Mouse (Mus musculus): ENCODE measurements around the gene Ldah. TPM values are rescaled to one million over a fixed set of nuclear protein-coding genes. Genes with fewer than 3 reads are reported as not detected.
A peak's percentile ranks its signal among the peaks of the same experiment; 100 is the strongest.

Ldah gene
- polyA plus RNA-seq, 1 experiment from 2014 or later: 36.5 TPM

DNA sequence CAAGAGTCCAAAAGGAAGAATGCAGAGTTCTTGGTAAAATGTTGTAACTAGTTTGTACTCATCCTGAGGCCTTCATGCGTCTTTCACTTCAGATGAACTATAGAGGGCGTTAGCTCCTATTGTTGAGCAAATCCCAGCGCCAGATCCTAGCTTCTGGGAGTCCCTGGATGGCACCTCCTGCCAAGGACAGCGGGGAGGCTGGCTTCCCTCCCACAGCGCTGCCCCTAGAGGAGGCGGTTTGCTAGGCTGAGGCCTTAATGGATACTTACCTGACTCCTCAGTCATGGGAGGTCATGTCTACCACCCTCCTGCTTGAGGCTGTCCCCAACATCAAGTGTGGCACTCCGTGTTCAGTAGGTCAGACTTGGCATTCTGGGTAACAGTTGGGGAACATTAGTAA is 121.3 kb downstream of the Ldah start:
- no peaks in the 10 kb centered on the region for H3K27me3 ChIP-seq (ENCODE audit: control insufficient read depth, insufficient read depth, low read length)
- 93% methylated on average over 7 of the region's 7 CpGs for WGBS

DNA sequence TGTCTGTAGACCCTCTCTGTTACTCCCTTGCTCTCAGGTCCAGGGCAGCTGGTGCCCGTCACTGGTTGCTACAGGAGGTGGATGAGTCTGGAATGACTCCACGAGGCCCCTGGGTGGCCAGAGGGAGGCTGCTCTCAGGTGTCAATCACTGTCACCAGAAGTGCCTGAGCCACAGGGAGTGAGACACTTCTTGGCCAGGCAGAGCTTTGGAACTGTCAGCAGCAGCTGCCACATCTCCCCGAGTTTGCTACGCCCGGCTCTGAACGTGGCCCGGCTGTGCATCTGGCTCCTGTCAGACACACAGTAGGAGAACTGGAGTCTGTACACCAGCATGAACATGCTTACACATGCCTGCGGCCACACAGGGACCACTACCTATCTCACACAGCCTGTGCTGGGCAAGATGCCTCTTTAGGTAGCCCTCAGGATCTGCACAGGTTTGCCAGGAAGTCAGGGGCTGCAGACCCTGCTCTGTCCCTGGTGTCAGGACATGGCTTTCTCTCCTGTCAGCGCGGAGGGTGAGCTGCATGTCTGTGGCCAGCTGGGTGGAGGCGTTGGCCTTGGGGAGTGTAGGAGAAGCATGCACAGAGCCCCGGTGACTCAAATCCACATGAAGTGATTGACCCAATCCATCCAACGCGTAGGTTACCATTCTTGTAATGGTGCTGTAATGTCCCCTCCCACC is 123.7 kb downstream of the Ldah start:
- ATAC-seq (replicated peaks; ENCODE audit: extremely low read depth, insufficient read depth, low FRiP score): peak; percentile 41
- 36% methylated on average over 14 of the region's 14 CpGs for WGBS
- no peaks in the 10 kb centered on the region for H3K27me3 ChIP-seq (ENCODE audit: control insufficient read depth, insufficient read depth, low read length)
- peaks cover 27% of the 10 kb centered on the region for H3K4me1 ChIP-seq (ENCODE audit: control insufficient read depth, insufficient read depth, low read length)
- no peak overlapping the region for H3K4me3 ChIP-seq (ENCODE audit: low read length)
- H3K9me3 ChIP-seq (replicated peaks; ENCODE audit: control insufficient read depth, low read length): no peaks in the 10 kb centered on the region
- H3K4me2 ChIP-seq (ENCODE audit: low read depth, low read length): no peak overlapping the region
- H3K27ac ChIP-seq (ENCODE audit: low read length): 0 out of 2 replicates have a peak overlapping the region, but pooled peaks have one; percentile 28
- peaks cover 9% of the 10 kb centered on the region for H3K36me3 ChIP-seq (ENCODE audit: control insufficient read depth, insufficient read depth)
- peak overlapping the region; percentile 14; the same call in 1 of the 2 replicates for H3K9ac ChIP-seq (ENCODE audit: low read length)

More for the DNA sequence above, 121.3 kb downstream of the Ldah start:
- no peak overlapping the region for H3K27ac ChIP-seq (ENCODE audit: low read length)
- ATAC-seq (replicated peaks; ENCODE audit: extremely low read depth, insufficient read depth, low FRiP score): no peak
- peaks cover 25% of the 10 kb centered on the region for H3K4me1 ChIP-seq (ENCODE audit: control insufficient read depth, insufficient read depth, low read length)
- H3K9ac ChIP-seq (ENCODE audit: low read length): no peak overlapping the region
- H3K4me2 ChIP-seq (ENCODE audit: low read depth, low read length): no peak overlapping the region
- H3K36me3 ChIP-seq (ENCODE audit: control insufficient read depth, insufficient read depth): peaks cover 3% of the 10 kb centered on the region
- no peaks in the 10 kb centered on the region for H3K9me3 ChIP-seq (replicated peaks; ENCODE audit: control insufficient read depth, low read length)
- H3K4me3 ChIP-seq (ENCODE audit: low read length): no peak overlapping the region

DNA sequence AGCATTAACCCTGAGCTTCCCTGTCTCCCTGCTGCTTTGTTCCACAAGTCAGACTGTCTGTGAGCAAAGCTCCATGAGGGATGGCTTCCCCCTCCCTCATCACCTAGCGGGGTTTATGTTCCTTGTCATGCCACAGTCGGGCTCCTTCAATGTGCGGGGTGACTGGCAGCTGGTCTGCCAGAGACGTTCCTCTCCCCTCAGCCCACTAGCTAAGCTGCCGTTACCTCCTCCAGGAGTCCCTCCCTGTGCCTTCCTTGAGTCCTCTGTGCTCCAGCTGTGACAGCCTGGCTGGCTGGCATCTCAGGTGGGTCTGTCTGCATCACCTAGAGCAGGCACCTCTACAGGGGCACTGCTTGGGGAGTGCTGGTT is 124.3 kb downstream of the Ldah start:
- Histone ChIP-seq H3K9me3 (replicated peaks; ENCODE audit: control insufficient read depth, low read length) (no peaks in the 10 kb centered on the region), H3K4me1 (ENCODE audit: control insufficient read depth, insufficient read depth, low read length) (peaks cover 25% of the 10 kb centered on the region), H3K36me3 (ENCODE audit: control insufficient read depth, insufficient read depth) (peaks cover 9% of the 10 kb centered on the region), H3K4me2 (ENCODE audit: low read depth, low read length) (no peak overlapping the region), H3K9ac (ENCODE audit: low read length) (no peak overlapping the region), H3K4me3 (ENCODE audit: low read length) (no peak overlapping the region), H3K27ac (ENCODE audit: low read length) (no peak overlapping the region), H3K27me3 (ENCODE audit: control insufficient read depth, insufficient read depth, low read length) (no peaks in the 10 kb centered on the region)
- no peak for ATAC-seq (replicated peaks; ENCODE audit: extremely low read depth, insufficient read depth, low FRiP score)
- WGBS: 63% methylated on average over 5 of the region's 5 CpGs

DNA sequence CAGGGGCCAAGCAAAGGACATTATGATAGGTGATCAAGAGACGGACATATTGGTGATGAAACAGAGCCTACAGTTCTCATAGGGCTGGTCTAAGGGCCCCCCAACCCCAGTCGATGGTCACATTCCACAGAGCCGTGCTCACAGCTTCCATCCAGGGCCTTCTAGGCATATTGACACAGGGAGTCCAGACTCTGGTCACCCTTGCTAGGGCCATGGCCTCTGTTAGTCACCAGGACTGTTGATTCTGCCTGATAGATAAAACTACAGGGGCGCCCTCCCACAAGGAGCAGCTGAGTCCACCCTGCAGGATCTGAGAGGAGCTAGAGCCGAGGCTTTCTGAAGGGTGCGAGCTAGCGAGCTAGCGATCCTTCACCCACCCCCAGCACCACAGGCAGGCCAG is 125.7 kb downstream of the Ldah start:
- peaks cover 34% of the 10 kb centered on the region for H3K4me1 ChIP-seq (ENCODE audit: control insufficient read depth, insufficient read depth, low read length)
- ATAC-seq (replicated peaks; ENCODE audit: extremely low read depth, insufficient read depth, low FRiP score): no peak
- WGBS: 77% methylated on average over 8 of the region's 8 CpGs
- no peak overlapping the region for H3K4me2 ChIP-seq (ENCODE audit: low read depth, low read length)
- peak overlapping the region; percentile 38 for H3K27ac ChIP-seq (ENCODE audit: low read length)
- no peaks in the 10 kb centered on the region for H3K9me3 ChIP-seq (replicated peaks; ENCODE audit: control insufficient read depth, low read length)
- H3K9ac ChIP-seq (ENCODE audit: low read length): no peak overlapping the region
- no peaks in the 10 kb centered on the region for H3K27me3 ChIP-seq (ENCODE audit: control insufficient read depth, insufficient read depth, low read length)
- H3K4me3 ChIP-seq (ENCODE audit: low read length): no peak overlapping the region
- H3K36me3 ChIP-seq (ENCODE audit: control insufficient read depth, insufficient read depth): peaks cover 7% of the 10 kb centered on the region

DNA sequence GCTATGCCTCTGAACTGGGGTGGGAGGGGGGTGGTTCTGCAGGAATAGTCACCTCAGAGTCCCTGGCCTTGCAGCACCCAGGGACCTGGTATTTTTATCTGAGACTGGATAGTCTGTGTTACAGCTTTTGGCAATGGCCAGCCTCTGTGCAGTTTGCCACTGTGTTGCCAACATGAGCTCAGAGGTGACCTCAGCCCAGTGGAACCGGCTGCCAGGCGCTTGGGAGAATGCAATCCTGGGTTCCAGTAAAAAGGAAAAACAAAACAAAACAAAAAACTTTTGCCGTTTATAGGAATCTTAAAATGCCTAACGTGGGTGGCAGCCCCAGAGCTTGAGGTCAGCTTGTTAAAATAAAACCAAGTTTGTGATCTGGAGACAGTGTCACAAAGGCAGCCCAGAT is 126.4 kb downstream of the Ldah start:
- H3K4me2 ChIP-seq (ENCODE audit: low read depth, low read length): no peak overlapping the region
- peaks cover 38% of the 10 kb centered on the region for H3K4me1 ChIP-seq (ENCODE audit: control insufficient read depth, insufficient read depth, low read length)
- H3K36me3 ChIP-seq (ENCODE audit: control insufficient read depth, insufficient read depth): peaks cover 7% of the 10 kb centered on the region
- no peak overlapping the region for H3K4me3 ChIP-seq (ENCODE audit: low read length)
- no peak overlapping the region for H3K9ac ChIP-seq (ENCODE audit: low read length)
- no peaks in the 10 kb centered on the region for H3K27me3 ChIP-seq (ENCODE audit: control insufficient read depth, insufficient read depth, low read length)
- H3K9me3 ChIP-seq (replicated peaks; ENCODE audit: control insufficient read depth, low read length): no peaks in the 10 kb centered on the region
- H3K27ac ChIP-seq (ENCODE audit: low read length): peak overlapping the region; percentile 38
- ATAC-seq (replicated peaks; ENCODE audit: extremely low read depth, insufficient read depth, low FRiP score): peak; percentile 38; the same call in 1 of the 2 replicates
- WGBS: 63% methylated on average over 4 of the region's 4 CpGs

Other genes with a start within 250 kb of the Ldah start
- gene Apob, start 230.5 kb upstream of the Ldah start, polyA plus RNA-seq (2015; fragmentation: Nextera tagmentation; extraction: Ambion mirVana): 0.07 and 0.95 TPM in 2 replicates
- gene Gdf7, start 93.8 kb downstream of the Ldah start, polyA plus RNA-seq (2015; fragmentation: Nextera tagmentation; extraction: Ambion mirVana): not detected in 2 replicates
- 15.1 and 16.5 TPM in 2 replicates for gene Hs1bp3, start 105.3 kb downstream of the Ldah start, polyA plus RNA-seq (2015; fragmentation: Nextera tagmentation; extraction: Ambion mirVana)